Mouse (Mus musculus) kidney, embryonic 16.5 days (tissue): Measurements from ENCODE around the gene Gm20388. TPM values are rescaled to one million over a fixed set of nuclear protein-coding genes. Genes with fewer than 3 reads are reported as not detected.

ENCODE experiments used
- ATAC-seq: fragments of 200-750 bp; cut with Nextera tagmentation; 2 replicates; pipeline ENCODE4 v1.8.0; 2017; ENCODE audit warnings: moderate TSS enrichment; ENCODE audit not compliant: low FRiP score, low TSS enrichment
- H3K27ac ChIP-seq: fragments of 300-500 bp; sonication (generic); 2 replicates; pipeline ENCODE4 v1.5.1; 2014; ENCODE audit warnings: low read length
- H3K27me3 ChIP-seq: fragments of 300-500 bp; sonication (generic); 2 replicates; pipeline ENCODE4 v1.6.1; 2014; ENCODE audit warnings: low read length, control low read depth, mixed read lengths; ENCODE audit not compliant: insufficient read depth
- H3K36me3 ChIP-seq: fragments of 300-500 bp; sonication (generic); 2 replicates; pipeline ENCODE4 v1.6.1; 2014; ENCODE audit warnings: low read length, control low read depth, mixed read lengths; ENCODE audit not compliant: insufficient read depth
- H3K4me1 ChIP-seq: fragments of 300-500 bp; sonication (generic); 2 replicates; pipeline ENCODE4 v1.6.1; 2014; ENCODE audit warnings: low read length, control low read depth, mixed read lengths; ENCODE audit not compliant: insufficient read depth
- H3K4me2 ChIP-seq: fragments of 300-500 bp; sonication (generic); replicated peaks from 2 replicates; pipeline ENCODE4 v1.6.1; 2014; ENCODE audit warnings: low read depth, low read length
- H3K4me3 ChIP-seq: fragments of 300-500 bp; sonication (generic); 2 replicates; pipeline ENCODE4 v1.5.1; 2014; ENCODE audit warnings: mild to moderate bottlenecking, low read length
- H3K9ac ChIP-seq: fragments of 300-500 bp; sonication (generic); replicated peaks from 2 replicates; pipeline ENCODE4 v1.6.1; 2014; ENCODE audit warnings: low read length
- H3K9me3 ChIP-seq: fragments of 300-500 bp; sonication (generic); 2 replicates; pipeline ENCODE4 v1.6.1; 2016; ENCODE audit warnings: low read length, control low read depth
- WGBS: fragments of 180-500 bp; shearing (Covaris S2); extraction: QIAGEN DNeasy Blood & Tissue Kit; methylation state at CpG from one replicate; pipeline ENCODE4 v1.1.7; 2014; 5-methylcytosine and 5-hydroxymethylcytosine counted together
- polyA plus RNA-seq: library from polyadenylated mRNA; unstranded; fragments of >200 nt; fragmentation: Nextera tagmentation; extraction: Ambion mirVana; gene quantifications from 2 replicates; pipeline ENCODE4 v1.2.1, GENCODE M21; 2015

The Gm20388 gene
- polyA plus RNA-seq, 1 experiment from 2014 or later = 7.7 TPM

DNA sequence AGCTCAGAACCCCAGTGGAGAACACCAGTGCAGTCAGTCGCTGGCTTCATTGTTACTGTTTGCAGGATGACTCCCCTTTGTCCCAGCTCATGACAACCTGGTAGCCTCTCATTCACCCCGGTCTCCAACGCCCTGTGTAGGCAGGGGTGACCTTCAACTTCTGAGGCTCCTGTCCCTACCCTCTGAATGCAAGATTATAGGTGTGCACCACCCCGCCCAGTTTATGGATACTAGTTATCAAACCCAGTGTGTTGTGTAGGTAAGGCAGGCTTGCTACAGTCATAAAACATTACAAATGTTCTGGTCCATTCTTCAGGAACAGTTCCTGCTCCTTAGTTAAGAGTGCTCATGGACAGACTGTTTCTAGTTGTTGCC is 3903.2 kb downstream of the Gm20388 start:
- H3K9ac ChIP-seq = no peak overlapping the region
- H3K9me3 ChIP-seq = no peaks in the 10 kb centered on the region
- H3K4me3 ChIP-seq = no peak overlapping the region
- H3K27me3 ChIP-seq = no peaks in the 10 kb centered on the region
- WGBS = 86% methylated on average over 4 of the region's 4 CpGs
- H3K4me2 ChIP-seq = no peak overlapping the region
- H3K36me3 ChIP-seq = peaks cover 5% of the 10 kb centered on the region; the same call in 1 of the 2 replicates
- H3K4me1 ChIP-seq = peaks cover 4% of the 10 kb centered on the region; the same call in 1 of the 2 replicates
- no peak overlapping the region for H3K27ac ChIP-seq
- ATAC-seq = no peak

DNA sequence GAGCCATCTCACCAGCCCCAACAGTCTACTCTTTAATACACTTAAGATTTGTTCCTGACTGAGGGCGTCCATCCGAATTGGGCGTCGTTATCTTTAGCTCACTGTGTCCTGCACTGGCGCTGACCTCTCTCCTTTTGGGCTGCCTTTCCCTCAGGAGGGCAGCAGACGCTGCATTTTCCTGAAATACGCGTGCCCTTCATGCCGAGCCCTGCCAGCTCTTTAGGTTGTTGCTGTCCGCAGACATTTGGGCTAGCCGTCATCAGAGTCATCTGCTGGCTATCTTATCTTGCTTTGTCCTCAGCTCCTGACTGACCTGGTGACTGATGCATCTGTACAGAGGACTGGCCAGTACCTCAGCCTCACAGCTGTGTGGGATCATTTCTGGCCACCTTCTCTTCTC is 3904.7 kb downstream of the Gm20388 start:
- Histone ChIP-seq H3K36me3 (peaks cover 5% of the 10 kb centered on the region; the same call in 1 of the 2 replicates), H3K9me3 (no peaks in the 10 kb centered on the region), H3K4me3 (no peak overlapping the region), H3K4me2 (no peak overlapping the region), H3K27me3 (no peaks in the 10 kb centered on the region), H3K9ac (no peak overlapping the region), H3K4me1 (peaks cover 4% of the 10 kb centered on the region; the same call in 1 of the 2 replicates), H3K27ac (no peak overlapping the region)
- WGBS = 83% methylated on average over 11 of the region's 11 CpGs
- no peak for ATAC-seq

DNA sequence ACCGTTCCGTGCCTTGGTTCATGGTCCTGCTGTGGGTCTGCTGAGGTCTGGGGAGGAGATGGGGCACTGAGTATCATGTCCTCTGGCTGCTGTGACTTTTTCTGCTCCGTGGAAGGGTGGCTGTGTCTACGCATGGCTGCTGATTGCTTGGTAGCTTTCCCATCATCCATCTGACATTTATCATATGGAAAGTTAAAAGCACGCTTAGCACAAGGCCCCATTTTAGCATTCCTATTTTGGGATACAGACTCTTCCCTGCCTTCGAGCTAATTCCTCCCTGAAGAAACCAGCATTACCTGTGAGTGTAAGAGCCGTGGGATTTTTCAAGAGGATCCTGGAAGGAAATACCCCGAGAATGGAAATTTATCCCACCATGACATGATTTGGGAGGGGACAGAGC is 3906.3 kb downstream of the Gm20388 start:
- WGBS = 75% methylated on average over 8 of the region's 8 CpGs

DNA sequence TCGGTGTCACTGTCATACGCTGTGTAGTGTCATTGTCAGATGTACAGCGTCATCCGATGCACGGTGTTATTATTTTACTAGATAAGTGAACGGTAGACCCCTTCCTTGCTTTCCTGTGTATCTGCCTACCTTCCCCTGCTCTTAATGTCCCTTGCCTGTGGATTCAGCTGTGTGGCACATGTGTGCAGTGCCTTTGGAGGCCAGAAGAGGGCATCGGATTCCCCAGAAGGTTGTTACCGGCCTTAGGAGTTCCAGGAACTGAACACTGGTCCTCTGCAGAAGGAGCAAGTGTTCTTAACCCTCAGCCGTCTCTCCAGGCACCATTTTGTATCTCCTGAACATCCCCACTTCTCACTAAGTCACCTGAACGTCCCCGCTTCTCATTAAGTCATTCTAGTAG is 3907.1 kb downstream of the Gm20388 start:
- ATAC-seq = no peak
- Histone ChIP-seq H3K27me3 (no peaks in the 10 kb centered on the region), H3K36me3 (peaks cover 5% of the 10 kb centered on the region; the same call in 1 of the 2 replicates), H3K9me3 (no peaks in the 10 kb centered on the region), H3K4me2 (no peak overlapping the region), H3K4me1 (peaks cover 4% of the 10 kb centered on the region; the same call in 1 of the 2 replicates), H3K9ac (no peak overlapping the region), H3K4me3 (no peak overlapping the region), H3K27ac (no peak overlapping the region)
- 91% methylated on average over 11 of the region's 11 CpGs for WGBS

More for the DNA sequence above, 3906.3 kb downstream of the Gm20388 start:
- Histone ChIP-seq H3K4me1 (peaks cover 4% of the 10 kb centered on the region; the same call in 1 of the 2 replicates), H3K27ac (no peak overlapping the region), H3K27me3 (no peaks in the 10 kb centered on the region), H3K4me3 (no peak overlapping the region), H3K36me3 (peaks cover 5% of the 10 kb centered on the region; the same call in 1 of the 2 replicates), H3K9ac (no peak overlapping the region), H3K9me3 (no peaks in the 10 kb centered on the region), H3K4me2 (no peak overlapping the region)
- ATAC-seq = no peak

DNA sequence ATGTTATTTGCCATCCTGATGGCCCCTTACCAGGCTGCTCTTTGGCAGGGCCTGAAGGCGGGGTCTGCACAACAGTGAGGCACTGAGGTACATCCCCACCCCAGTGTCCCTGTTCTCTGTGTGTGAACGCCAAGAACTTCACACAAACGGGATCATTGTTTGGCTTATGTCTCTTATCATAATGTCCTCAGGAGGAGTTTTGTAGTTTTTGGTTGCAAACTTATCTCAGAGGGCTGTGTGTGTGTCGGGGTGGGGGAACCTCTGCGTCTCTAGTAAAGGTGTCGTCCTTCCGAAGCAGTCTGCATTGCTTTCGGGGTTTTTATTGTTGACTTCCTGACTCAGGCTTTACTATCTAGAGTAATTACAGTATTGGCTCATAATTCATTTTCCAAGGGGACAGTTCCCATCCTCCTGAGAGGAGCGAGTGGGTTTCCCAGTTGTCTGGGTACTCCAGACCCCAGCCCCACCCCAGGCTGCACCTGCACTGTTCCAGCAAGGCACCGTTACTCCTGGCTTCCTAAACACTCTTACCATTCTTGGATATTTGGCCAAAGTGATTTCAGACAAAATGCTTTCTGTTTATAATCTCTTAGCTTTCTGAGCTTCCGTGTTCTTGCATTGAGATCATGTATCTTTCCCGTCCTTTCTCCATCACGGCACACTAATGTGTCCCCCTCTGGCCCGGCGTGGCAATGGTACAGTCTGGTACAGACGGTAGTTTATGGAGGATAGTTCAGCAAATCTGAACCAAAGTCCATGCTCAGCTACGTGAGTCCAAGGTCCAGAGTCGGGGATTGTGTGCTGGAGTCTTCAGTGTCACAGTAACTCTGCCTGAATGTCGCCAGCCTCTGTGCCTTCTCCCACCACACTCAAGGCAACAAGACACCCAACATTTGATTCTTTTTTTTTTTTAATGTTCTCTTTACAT is 3909.3 kb downstream of the Gm20388 start:
- H3K27ac ChIP-seq = no peak overlapping the region

DNA sequence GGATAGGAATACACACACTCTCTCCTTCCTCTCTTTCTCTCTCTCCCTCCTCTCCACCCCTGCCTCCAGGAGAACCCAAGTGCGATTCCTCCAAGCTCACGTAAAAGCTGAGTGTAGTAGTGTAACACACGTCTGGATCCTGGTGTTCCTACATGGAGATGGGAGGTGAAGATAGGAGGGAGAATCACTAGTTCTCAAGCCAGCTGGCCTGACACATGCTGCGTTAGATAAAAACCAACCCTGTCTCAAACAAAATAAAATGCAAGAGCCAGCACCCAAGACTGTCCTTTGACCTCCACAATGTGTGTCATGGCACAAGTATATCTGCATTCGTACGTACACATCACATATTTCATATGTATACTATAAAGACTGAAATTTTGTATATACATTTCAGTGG is 3910.1 kb downstream of the Gm20388 start:
- Histone ChIP-seq H3K27me3 (no peaks in the 10 kb centered on the region), H3K4me2 (no peak overlapping the region), H3K4me1 (no peaks in the 10 kb centered on the region; the same call in 1 of the 2 replicates), H3K4me3 (no peak overlapping the region), H3K9me3 (no peaks in the 10 kb centered on the region), H3K36me3 (peaks cover 17% of the 10 kb centered on the region), H3K27ac (no peak overlapping the region), H3K9ac (no peak overlapping the region)
- 92% methylated on average over 6 of the region's 6 CpGs for WGBS
- no peak for ATAC-seq

More for the DNA sequence above, 3909.3 kb downstream of the Gm20388 start:
- Histone ChIP-seq H3K9me3 (no peaks in the 10 kb centered on the region), H3K4me2 (no peak overlapping the region), H3K9ac (no peak overlapping the region), H3K27me3 (no peaks in the 10 kb centered on the region), H3K4me1 (no peaks in the 10 kb centered on the region; the same call in 1 of the 2 replicates), H3K4me3 (no peak overlapping the region), H3K36me3 (peaks cover 17% of the 10 kb centered on the region)
- WGBS = 88% methylated on average over 19 of the region's 19 CpGs
- no peak for ATAC-seq

DNA sequence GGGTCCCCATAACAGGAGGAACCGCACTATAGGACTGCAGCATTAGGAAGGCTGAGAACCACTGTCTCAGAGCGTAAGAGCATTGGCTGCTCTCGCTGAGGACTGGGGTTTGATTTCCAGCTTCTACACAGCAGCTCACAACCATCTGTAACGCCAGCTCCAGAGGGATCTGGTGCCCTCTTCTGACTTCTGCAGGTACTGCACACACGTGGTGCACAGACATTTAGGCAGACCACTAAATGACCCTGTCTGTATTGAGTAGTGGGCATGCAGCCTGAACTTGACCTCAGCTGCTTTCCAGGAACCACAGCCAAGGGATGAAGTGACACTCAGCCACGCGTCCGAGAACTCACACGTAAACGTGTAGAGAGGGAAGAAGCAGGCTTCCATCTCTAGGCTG is 3912.5 kb downstream of the Gm20388 start:
- Histone ChIP-seq H3K36me3 (peaks cover 12% of the 10 kb centered on the region), H3K4me3 (no peak overlapping the region), H3K9me3 (no peaks in the 10 kb centered on the region), H3K4me2 (no peak overlapping the region), H3K27me3 (no peaks in the 10 kb centered on the region), H3K4me1 (no peaks in the 10 kb centered on the region), H3K9ac (no peak overlapping the region), H3K27ac (no peak overlapping the region)
- 96% methylated on average over 10 of the region's 10 CpGs for WGBS
- ATAC-seq = no peak

DNA sequence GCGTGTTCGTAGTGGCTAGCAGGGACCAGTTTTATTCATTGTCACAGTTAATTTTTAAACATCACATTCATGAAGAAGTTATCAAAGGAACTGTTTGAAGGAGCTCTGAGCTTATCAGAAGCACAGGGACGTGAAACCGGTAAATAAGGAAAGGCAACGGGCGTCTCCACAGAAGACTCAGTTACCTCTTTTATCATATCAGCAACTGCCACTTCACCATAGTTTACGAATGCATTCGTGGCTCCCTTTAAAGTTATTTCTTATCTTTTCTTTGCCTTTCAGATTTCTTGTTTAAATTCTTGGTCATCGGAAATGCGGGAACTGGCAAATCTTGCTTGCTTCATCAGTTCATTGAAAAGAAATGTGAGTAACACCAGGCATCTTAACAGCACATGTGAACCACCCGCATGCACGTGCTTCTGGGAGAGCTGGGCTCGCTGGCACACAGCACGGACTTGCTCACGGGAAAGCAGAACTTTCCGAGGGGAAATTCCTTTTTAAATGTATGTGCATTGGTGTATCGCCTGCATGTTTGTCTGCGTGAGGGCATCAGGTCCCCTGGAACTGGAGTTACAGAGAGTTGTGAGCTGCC is 3913.0 kb downstream of the Gm20388 start:
- H3K4me2 ChIP-seq = no peak overlapping the region
- no peak overlapping the region for H3K4me3 ChIP-seq
- no peaks in the 10 kb centered on the region for H3K4me1 ChIP-seq
- H3K36me3 ChIP-seq = peaks cover 13% of the 10 kb centered on the region
- no peak overlapping the region for H3K9ac ChIP-seq
- 92% methylated on average over 18 of the region's 18 CpGs for WGBS
- H3K27ac ChIP-seq = no peak overlapping the region
- H3K9me3 ChIP-seq = no peaks in the 10 kb centered on the region
- no peak for ATAC-seq
- no peaks in the 10 kb centered on the region for H3K27me3 ChIP-seq

DNA sequence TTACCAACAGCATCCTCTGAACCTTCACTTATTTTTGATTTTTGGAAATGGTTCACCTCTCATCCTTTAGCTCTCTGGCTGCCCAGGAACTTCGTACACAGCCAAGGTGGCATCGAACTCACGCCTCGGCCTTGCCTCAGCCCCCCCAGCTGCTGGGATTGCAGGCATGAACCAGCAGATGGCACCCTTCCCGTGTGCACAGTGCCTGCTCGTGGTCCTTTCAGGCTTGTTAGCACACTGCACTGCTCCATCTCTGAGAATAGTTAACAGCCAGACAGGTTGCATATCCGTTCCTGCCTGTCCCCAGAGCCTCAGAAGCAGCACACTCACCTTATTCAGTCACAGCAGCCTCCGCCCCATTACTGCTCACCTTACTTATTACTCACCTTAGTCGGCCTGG is 3915.4 kb downstream of the Gm20388 start:
- Histone ChIP-seq H3K9ac (no peak overlapping the region), H3K27ac (no peak overlapping the region), H3K27me3 (no peaks in the 10 kb centered on the region), H3K36me3 (peaks cover 31% of the 10 kb centered on the region), H3K9me3 (no peaks in the 10 kb centered on the region), H3K4me2 (no peak overlapping the region), H3K4me1 (no peaks in the 10 kb centered on the region), H3K4me3 (no peak overlapping the region)
- ATAC-seq = no peak; the same call in 1 of the 2 replicates
- WGBS = 75% methylated on average over 9 of the region's 9 CpGs

DNA sequence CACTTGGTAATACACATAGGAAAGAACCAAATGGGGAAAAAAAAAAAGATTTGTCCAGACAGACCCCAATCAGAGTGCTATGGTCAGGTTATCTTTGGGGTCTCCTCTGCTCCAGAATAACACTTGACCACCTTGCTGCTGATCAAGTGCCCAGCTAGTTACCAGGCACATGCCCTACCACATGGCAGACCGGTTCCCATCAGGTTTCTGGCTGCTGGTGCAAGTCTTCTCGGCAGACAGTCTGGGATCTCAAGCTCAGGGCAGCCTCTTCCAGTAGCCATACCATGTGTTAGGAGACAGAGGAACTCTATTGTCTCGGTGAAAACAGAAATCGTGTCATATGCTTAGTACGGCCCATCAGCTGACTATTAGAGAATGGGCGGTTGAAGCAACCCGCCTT is 3916.1 kb downstream of the Gm20388 start:
- H3K9ac ChIP-seq = no peak overlapping the region
- H3K4me3 ChIP-seq = no peak overlapping the region
- H3K27ac ChIP-seq = no peak overlapping the region
- H3K4me1 ChIP-seq = no peaks in the 10 kb centered on the region
- 92% methylated on average over 7 of the region's 7 CpGs for WGBS
- peaks cover 31% of the 10 kb centered on the region for H3K36me3 ChIP-seq
- ATAC-seq = no peak
- H3K9me3 ChIP-seq = no peaks in the 10 kb centered on the region
- no peak overlapping the region for H3K4me2 ChIP-seq
- no peaks in the 10 kb centered on the region for H3K27me3 ChIP-seq
